Comparison of ENCODE assay signal across 13 mouse cellular contexts in the genomic region with DNA sequence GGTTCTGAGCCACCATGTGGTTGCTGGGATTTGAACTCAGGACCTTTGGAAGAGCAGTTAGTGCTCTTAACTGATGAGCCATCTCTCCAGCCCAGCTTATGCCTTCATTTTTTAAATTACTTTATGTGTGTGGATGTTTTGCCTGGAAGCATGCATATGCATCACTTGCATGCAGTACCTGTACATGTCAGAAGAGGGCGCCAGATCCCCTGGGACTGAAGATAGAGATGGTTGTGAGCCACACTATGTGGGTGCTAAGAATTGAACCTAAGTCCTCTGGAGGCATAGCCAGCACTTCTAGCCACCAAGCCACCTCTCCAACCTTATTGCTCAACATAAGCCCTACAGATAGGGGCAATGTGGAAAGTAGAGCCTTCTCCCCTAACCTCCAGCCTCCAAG. TPM values are rescaled to one million over a fixed set of nuclear protein-coding genes. Genes with fewer than 3 reads are reported as not detected.
DNase-seq lines count a peak whose midpoint lies in the region; ATAC-seq and TF ChIP-seq lines count a peak whose summit lies in the region.
"Had no signal": no experiment of that assay in that cellular context is flagged by ENCODE, and none has a peak within 500 bp of the region (broad histone marks: within the 10 kb centered on the region; RNA-seq: fewer than 3 reads in every experiment).

No protein-coding gene starts in this region.

- H3K27me3 ChIP-seq in midbrain, embryonic 10.5 days (ENCODE audit: low read depth, poor library complexity, severe bottlenecking) = peaks cover 54% of the 10 kb centered on the region
- H3K27me3 ChIP-seq: kidney, embryonic 15.5 days had no signal

- DNase-seq in left cerebral cortex, adult 2 months (ENCODE audit: extremely low spot score in 1 of 2, low spot score in 2 of 2) = no peak
- DNase-seq in left cerebral cortex, postnatal 4 days = no peak
- DNase-seq in 416B (ENCODE audit: low read depth) = peak; percentile 21
- DNase-seq in B cell, adult 2 months = peak; percentile 67 to 71
- no peak for DNase-seq in brain, embryonic 14.5 days (ENCODE audit: low read depth)
- no peak for DNase-seq in midbrain, embryonic 10.5 days (ENCODE audit: low spot score)
- DNase-seq in cerebellum, adult 11-12 months = no peak

- no peaks in the 10 kb centered on the region for H3K36me3 ChIP-seq in midbrain, embryonic 10.5 days
- H3K36me3 ChIP-seq: forebrain, embryonic 10.5 days; kidney, embryonic 15.5 days had no signal

- H3K4me1 ChIP-seq in midbrain, embryonic 10.5 days = peaks cover 42% of the 10 kb centered on the region

- no peak overlapping the region for H3K4me3 ChIP-seq in left cerebral cortex, adult 2 months
- H3K4me3 ChIP-seq in midbrain, embryonic 10.5 days = no peak overlapping the region
- H3K4me3 ChIP-seq: forebrain, embryonic 10.5 days; kidney, embryonic 15.5 days had no signal

- peaks cover 11% of the 10 kb centered on the region for H3K9me3 ChIP-seq in midbrain, embryonic 10.5 days (replicated peaks)

- ATAC-seq in granulocyte monocyte progenitor cell, adult 5-6 weeks (replicated peaks; ENCODE audit: poor library complexity, severe bottlenecking) = no peak

- peak; percentile 49 for TF ChIP-seq CTCF in left cerebral cortex, adult 2 months (IDR thresholded peaks at IDR 0.05)
- TF ChIP-seq CTCF in brain, embryonic 14.5 days (IDR thresholded peaks at IDR 0.05; ENCODE audit: borderline replicate concordance, extremely low read depth, insufficient read depth, insufficient read length) = peak; percentile 41; the same call in 1 of the 2 replicates

- no peak overlapping the region for H3K27ac ChIP-seq in left cerebral cortex, adult 2 months
- H3K27ac ChIP-seq in midbrain, embryonic 10.5 days (replicated peaks) = no peak overlapping the region
- H3K27ac ChIP-seq: forebrain, embryonic 10.5 days; kidney, embryonic 15.5 days had no signal

- intact Hi-C loops in left cerebral cortex, adult 2 months (cut with DNase I) = no loop called here
- intact Hi-C loops in left cerebral cortex, postnatal 4 days (cut with DNase I) = no loop called here

- TF ChIP-seq POLR2A in brain, embryonic 14.5 days (IDR thresholded peaks at IDR 0.05; ENCODE audit: borderline replicate concordance, extremely low read depth, insufficient read depth, insufficient read length, poor library complexity, severe bottlenecking) = no peak

- WGBS in midbrain, embryonic 10.5 days = 40% methylated on average over 1 of the region's 1 CpGs

RNA-seq across cellular contexts. Expression of a gene that starts 42.1 kb away (rescaled TPM):
- total RNA-seq in left cerebral cortex, adult 2 months (2021) = 1 to 10 TPM; 4.7 to 5.4 TPM
- total RNA-seq in left cerebral cortex, postnatal 4 days (2021) = 1 to 10 TPM; 2.1 to 3.3 TPM
- 5.5 and 5.6 TPM in 2 replicates for polyA plus RNA-seq in brain, embryonic 14.5 days (2012; rRNA removed)
- total RNA-seq in granulocyte monocyte progenitor cell, adult 5-6 weeks (2014; fragmentation: Nextera tagmentation) = 1.2 and 6.5 TPM in 2 replicates
- 0.10 and 2.9 TPM in 2 replicates for total RNA-seq in granulocyte monocyte progenitor cell, adult 5-6 weeks (2017)
- polyA plus RNA-seq in midbrain, embryonic 10.5 days (2016; fragmentation: Nextera tagmentation; extraction: Ambion mirVana) = 5.0 and 5.2 TPM in 2 replicates

RNA-seq across cellular contexts. Expression of a gene that starts 54.5 kb away (rescaled TPM):
- total RNA-seq in left cerebral cortex, adult 2 months (2021) = 1 to 10 TPM; 4.4 to 6.1 TPM
- total RNA-seq in left cerebral cortex, postnatal 4 days (2021) = 1 to 10 TPM; 3.8 to 4.1 TPM
- 8.4 and 13.6 TPM in 2 replicates for polyA plus RNA-seq in brain, embryonic 14.5 days (2012; rRNA removed)
- 0.41 TPM in 1 of 2 replicates, not detected in the other for total RNA-seq in granulocyte monocyte progenitor cell, adult 5-6 weeks (2014; fragmentation: Nextera tagmentation)
- total RNA-seq in granulocyte monocyte progenitor cell, adult 5-6 weeks (2017) = 2.0 and 2.2 TPM in 2 replicates
- polyA plus RNA-seq in midbrain, embryonic 10.5 days (2016; fragmentation: Nextera tagmentation; extraction: Ambion mirVana) = 14.1 and 14.3 TPM in 2 replicates

RNA-seq across cellular contexts. Expression of a gene that starts 54.8 kb away (rescaled TPM):
- under 1 TPM in 1 of 2 experiments, not detected in 1; 0.19 TPM for total RNA-seq in left cerebral cortex, adult 2 months (2021)
- total RNA-seq in left cerebral cortex, postnatal 4 days (2021) = not detected
- polyA plus RNA-seq in brain, embryonic 14.5 days (2012; rRNA removed) = 0.10 TPM in 1 of 2 replicates, not detected in the other
- total RNA-seq in granulocyte monocyte progenitor cell, adult 5-6 weeks (2014; fragmentation: Nextera tagmentation) = not detected in 2 replicates
- total RNA-seq in granulocyte monocyte progenitor cell, adult 5-6 weeks (2017) = not detected in 2 replicates
- not detected in 2 replicates for polyA plus RNA-seq in midbrain, embryonic 10.5 days (2016; fragmentation: Nextera tagmentation; extraction: Ambion mirVana)
- total RNA-seq: gastrocnemius, postnatal 4 days; hematopoietic stem cell, adult 5-6 weeks had no signal
- polyA plus RNA-seq: forebrain, embryonic 10.5 days; kidney, embryonic 15.5 days; lung, embryonic 16.5 days had no signal

Comparison
In these comparisons a context has a peak if more than half of its experiments do, and no peak if none do; other contexts are left out.
1. DNase-seq: peak in 416B (single experiment) and B cell, adult 2 months (2 of 2); none in left cerebral cortex, adult 2 months (0 of 2), left cerebral cortex, postnatal 4 days (single experiment), brain, embryonic 14.5 days (single experiment), midbrain, embryonic 10.5 days (single experiment) and cerebellum, adult 11-12 months (single experiment).